Mouse (Mus musculus) embryo, embryonic 10 days (tissue): Measurements from ENCODE around the gene Cryz.

Experiments used
- DNase-seq: peaks from one replicate; pipeline ENCODE4 v3.0.0-alpha.2; 2015; ENCODE audit warnings: low spot score

The Cryz gene

GRCm38 (mm10) chr3:154596488-154596933 is at the start of gene Cryz:
Gene Cryz (plus strand): TSS chr3:154596711.
- DNase-seq: peak; percentile 94

- DNase-seq: peak; percentile 61
These were observed 48.7 kb upstream of the Cryz start for GRCm38 (mm10) chr3:154547549-154548426.

GRCm38 (mm10) chr3:154548868-154549301 is 47.6 kb upstream of the Cryz start:
- DNase-seq: peak; percentile 75

GRCm38 (mm10) chr3:154550326-154551034 is 46.0 kb upstream of the Cryz start:
- peak; percentile 12 for DNase-seq

GRCm38 (mm10) chr3:154551035-154551411 is 45.5 kb upstream of the Cryz start:
- no peak for DNase-seq

- no peak for DNase-seq
These were observed 34.3 kb upstream of the Cryz start for GRCm38 (mm10) chr3:154562192-154562591.

GRCm38 (mm10) chr3:154565437-154565836 is 31.1 kb upstream of the Cryz start:
- DNase-seq: no peak

- peak; percentile 19 for DNase-seq
These were observed 26.4 kb upstream of the Cryz start for GRCm38 (mm10) chr3:154570029-154570575.

- peak; percentile 21 for DNase-seq
These were observed 25.7 kb upstream of the Cryz start for GRCm38 (mm10) chr3:154570786-154571185.

- peak; percentile 94 for DNase-seq
These were observed 24.1 kb upstream of the Cryz start for GRCm38 (mm10) chr3:154572341-154572972.

GRCm38 (mm10) chr3:154573666-154574065 is 22.8 kb upstream of the Cryz start:
- no peak for DNase-seq

- no peak for DNase-seq
These were observed 18.6 kb upstream of the Cryz start for GRCm38 (mm10) chr3:154577895-154578294.

- no peak for DNase-seq
These were observed 12.2 kb upstream of the Cryz start for GRCm38 (mm10) chr3:154584351-154584750.

GRCm38 (mm10) chr3:154590971-154591370 is 5.5 kb upstream of the Cryz start:
- no peak for DNase-seq

GRCm38 (mm10) chr3:154591621-154592020 is 4.9 kb upstream of the Cryz start:
- no peak for DNase-seq

- no peak for DNase-seq
These were observed 2.9 kb upstream of the Cryz start for GRCm38 (mm10) chr3:154593596-154593995.

GRCm38 (mm10) chr3:154594156-154594555 is 2.4 kb upstream of the Cryz start:
- no peak for DNase-seq

- peak; percentile 98 for DNase-seq
These were observed 533 bp downstream of the Cryz start, which contains the start of gene Tyw3 for GRCm38 (mm10) chr3:154596934-154597554. Gene Tyw3 (minus strand): TSS chr3:154597104.

GRCm38 (mm10) chr3:154597561-154597960 is 1.1 kb downstream of the Cryz start:
- peak; percentile 23 for DNase-seq

- no peak for DNase-seq
These were observed 5.6 kb downstream of the Cryz start for GRCm38 (mm10) chr3:154602141-154602540.

- DNase-seq: no peak
These were observed 8.4 kb downstream of the Cryz start for GRCm38 (mm10) chr3:154604871-154605270.

GRCm38 (mm10) chr3:154607896-154608295 is 11.4 kb downstream of the Cryz start:
- DNase-seq: no peak
